Mouse (Mus musculus) stomach, postnatal 0 days (tissue): ENCODE results near the gene Slc26a10.

Experiments
- CTCF ChIP-seq: IDR thresholded peaks from 2 replicates; pipeline ENCODE4 v1.5.1; 2016; ENCODE audit warnings: antibody characterized with exemption, low read depth, mild to moderate bottlenecking, moderate library complexity
- EP300 ChIP-seq: optimal IDR thresholded peaks from 2 replicates; pipeline ENCODE3; 2016; ENCODE audit warnings: antibody characterized with exemption

- no peak for TF ChIP-seq CTCF
- TF ChIP-seq EP300, result no peak
These were observed 2.2 kb upstream of the Slc26a10 start for GRCm38 (mm10) chr10:127182624-127183023.
